Mouse (Mus musculus): ENCODE data around the gene Fam81b. TPM values are rescaled to one million over a fixed set of nuclear protein-coding genes. Genes with fewer than 3 reads are reported as not detected.
A peak's percentile ranks its signal among the peaks of the same experiment; 100 is the strongest.

Fam81b gene
- polyA plus RNA-seq, 1 experiment = 24.1 TPM

DNA sequence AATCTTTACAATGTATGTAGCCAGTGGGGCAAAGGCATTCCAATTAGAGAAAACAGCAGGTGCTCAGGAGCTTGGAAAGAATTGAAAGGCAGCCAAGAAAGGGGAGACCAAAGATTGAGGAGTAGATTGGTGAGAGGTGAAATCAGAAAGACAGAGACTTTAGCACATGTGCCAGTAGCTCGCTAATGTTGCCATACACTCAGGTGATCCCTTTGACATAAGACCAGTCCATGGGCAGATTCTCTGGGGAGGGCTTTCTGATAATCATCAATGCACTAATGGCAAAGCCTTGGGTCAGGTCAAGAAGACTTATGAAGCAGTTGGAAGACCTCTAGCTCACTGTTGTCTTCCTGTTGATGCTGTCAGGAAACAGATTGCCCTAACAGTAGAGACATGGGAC lies 671 bp downstream of the Fam81b start:
- TF ChIP-seq CTCF (IDR thresholded peaks at IDR 0.05; ENCODE audit: control insufficient read depth, insufficient read depth, insufficient replicate concordance, low read depth, low read length) = no peak
- TF ChIP-seq POLR2A (IDR thresholded peaks at IDR 0.05; ENCODE audit: control insufficient read depth, low read depth, low read length) = no peak
- no peaks in the 10 kb centered on the region for H3K27me3 ChIP-seq (ENCODE audit: control insufficient read depth, insufficient read depth, low read length)

DNA sequence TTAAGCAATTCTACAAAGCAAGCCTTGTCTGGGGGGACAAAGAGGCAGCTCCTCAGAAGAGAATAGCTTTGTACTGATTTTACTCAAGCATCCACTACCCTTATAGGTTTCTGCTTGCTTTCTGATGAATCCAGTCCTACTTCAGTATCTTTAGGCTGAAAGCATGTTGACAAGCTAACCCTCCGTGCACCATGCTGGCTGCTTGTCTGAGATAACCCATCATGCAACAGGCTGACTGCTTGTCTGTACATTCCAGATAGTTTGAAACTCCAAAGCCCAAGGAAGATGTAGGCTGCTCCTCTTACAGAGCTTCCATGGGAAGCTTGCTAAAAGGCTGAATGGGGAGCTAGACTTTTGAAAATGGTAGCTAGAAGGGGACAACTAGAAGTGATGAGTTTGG lies 1.7 kb downstream of the Fam81b start:
- TF ChIP-seq POLR2A (IDR thresholded peaks at IDR 0.05; ENCODE audit: control insufficient read depth, low read depth, low read length) (no peak), CTCF (IDR thresholded peaks at IDR 0.05; ENCODE audit: control insufficient read depth, insufficient read depth, insufficient replicate concordance, low read depth, low read length) (no peak)
- Histone ChIP-seq H3K36me3 (ENCODE audit: control insufficient read depth, insufficient read depth, low read length) (no peaks in the 10 kb centered on the region), H3K27me3 (ENCODE audit: control insufficient read depth, insufficient read depth, low read length) (no peaks in the 10 kb centered on the region), H3K27ac (ENCODE audit: control insufficient read depth, insufficient read depth, low read depth, low read length) (no peak overlapping the region), H3K4me1 (ENCODE audit: control insufficient read depth, insufficient read depth, low read length) (no peaks in the 10 kb centered on the region), H3K4me3 (ENCODE audit: control insufficient read depth, low read depth, low read length) (no peak overlapping the region)

More for the DNA sequence above, 671 bp downstream of the Fam81b start:
- Histone ChIP-seq H3K27ac (ENCODE audit: control insufficient read depth, insufficient read depth, low read depth, low read length) (no peak overlapping the region), H3K4me3 (ENCODE audit: control insufficient read depth, low read depth, low read length) (no peak overlapping the region), H3K36me3 (ENCODE audit: control insufficient read depth, insufficient read depth, low read length) (no peaks in the 10 kb centered on the region), H3K4me1 (ENCODE audit: control insufficient read depth, insufficient read depth, low read length) (no peaks in the 10 kb centered on the region)

DNA sequence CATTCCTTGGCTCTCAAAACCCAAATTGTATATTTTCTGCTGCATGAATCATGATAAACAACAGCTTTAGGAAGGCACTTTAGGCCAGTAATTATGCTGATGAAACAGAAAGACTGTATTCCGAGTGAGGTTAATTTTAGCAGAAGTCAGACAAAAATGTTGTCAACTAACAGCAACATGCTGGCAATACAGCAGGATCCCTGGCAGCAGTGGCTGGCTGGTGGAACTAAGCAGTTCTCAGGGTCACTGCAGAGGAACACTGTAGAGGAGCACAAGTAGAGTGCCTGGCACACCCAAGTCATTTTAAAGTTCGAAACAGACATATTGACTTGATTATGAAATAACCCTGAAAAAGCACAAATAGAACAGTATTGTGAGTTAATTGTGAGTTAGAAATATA lies 2.8 kb downstream of the Fam81b start:
- TF ChIP-seq POLR2A (IDR thresholded peaks at IDR 0.05; ENCODE audit: control insufficient read depth, low read depth, low read length) = no peak
- TF ChIP-seq CTCF (IDR thresholded peaks at IDR 0.05; ENCODE audit: control insufficient read depth, insufficient read depth, insufficient replicate concordance, low read depth, low read length) = no peak
- Histone ChIP-seq H3K4me1 (ENCODE audit: control insufficient read depth, insufficient read depth, low read length) (no peaks in the 10 kb centered on the region), H3K4me3 (ENCODE audit: control insufficient read depth, low read depth, low read length) (peak overlapping the region; percentile 35), H3K27ac (ENCODE audit: control insufficient read depth, insufficient read depth, low read depth, low read length) (no peak overlapping the region), H3K27me3 (ENCODE audit: control insufficient read depth, insufficient read depth, low read length) (no peaks in the 10 kb centered on the region), H3K36me3 (ENCODE audit: control insufficient read depth, insufficient read depth, low read length) (no peaks in the 10 kb centered on the region)

DNA sequence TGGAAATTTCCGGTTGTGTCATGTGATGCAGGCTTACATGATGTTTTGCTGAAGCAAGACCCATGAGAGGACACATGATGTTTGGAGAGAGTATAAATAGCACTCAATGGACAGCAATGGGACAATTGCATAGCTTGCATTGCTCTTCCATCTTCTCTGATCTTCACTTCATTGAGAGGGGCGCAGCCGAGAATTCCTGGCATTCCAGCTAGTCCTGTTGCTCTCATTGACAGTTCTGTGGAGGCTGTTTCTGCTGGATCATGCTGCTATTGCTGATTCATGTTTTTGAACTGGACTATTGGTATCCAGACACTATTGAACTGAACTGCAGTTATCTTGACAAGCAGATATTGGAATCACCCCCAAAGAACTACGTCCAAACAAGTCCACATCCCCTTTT lies 12.8 kb downstream of the Fam81b start:
- no peaks in the 10 kb centered on the region for H3K27me3 ChIP-seq (ENCODE audit: control insufficient read depth, insufficient read depth, low read length)
- H3K27ac ChIP-seq (ENCODE audit: control insufficient read depth, insufficient read depth, low read depth, low read length) = no peak overlapping the region
- no peak overlapping the region for H3K4me3 ChIP-seq (ENCODE audit: control insufficient read depth, low read depth, low read length)
- TF ChIP-seq CTCF (IDR thresholded peaks at IDR 0.05; ENCODE audit: control insufficient read depth, insufficient read depth, insufficient replicate concordance, low read depth, low read length) = no peak
- TF ChIP-seq POLR2A (IDR thresholded peaks at IDR 0.05; ENCODE audit: control insufficient read depth, low read depth, low read length) = no peak
- no peaks in the 10 kb centered on the region for H3K36me3 ChIP-seq (ENCODE audit: control insufficient read depth, insufficient read depth, low read length)
- H3K4me1 ChIP-seq (ENCODE audit: control insufficient read depth, insufficient read depth, low read length) = no peaks in the 10 kb centered on the region

DNA sequence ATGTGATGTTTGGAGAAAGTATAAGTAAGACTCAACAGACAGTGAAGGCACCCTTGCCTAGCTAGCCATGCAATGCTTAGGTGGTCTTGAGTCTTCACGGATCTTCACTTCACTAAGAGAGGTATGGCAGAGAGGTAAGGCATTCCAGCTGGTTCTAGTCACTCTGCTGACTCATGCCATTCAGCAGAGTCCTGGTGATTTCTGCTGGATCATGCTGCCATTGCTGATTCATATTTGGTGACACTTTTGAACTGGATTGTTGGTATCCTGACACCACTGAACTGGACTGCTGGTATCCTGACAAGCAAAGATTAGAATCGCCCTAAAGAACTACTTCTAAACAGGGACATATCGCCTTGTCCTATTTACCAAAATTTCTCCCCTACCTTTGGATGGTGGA lies 20.3 kb downstream of the Fam81b start:
- no peak for TF ChIP-seq POLR2A (IDR thresholded peaks at IDR 0.05; ENCODE audit: control insufficient read depth, low read depth, low read length)
- TF ChIP-seq CTCF (IDR thresholded peaks at IDR 0.05; ENCODE audit: control insufficient read depth, insufficient read depth, insufficient replicate concordance, low read depth, low read length) = no peak

DNA sequence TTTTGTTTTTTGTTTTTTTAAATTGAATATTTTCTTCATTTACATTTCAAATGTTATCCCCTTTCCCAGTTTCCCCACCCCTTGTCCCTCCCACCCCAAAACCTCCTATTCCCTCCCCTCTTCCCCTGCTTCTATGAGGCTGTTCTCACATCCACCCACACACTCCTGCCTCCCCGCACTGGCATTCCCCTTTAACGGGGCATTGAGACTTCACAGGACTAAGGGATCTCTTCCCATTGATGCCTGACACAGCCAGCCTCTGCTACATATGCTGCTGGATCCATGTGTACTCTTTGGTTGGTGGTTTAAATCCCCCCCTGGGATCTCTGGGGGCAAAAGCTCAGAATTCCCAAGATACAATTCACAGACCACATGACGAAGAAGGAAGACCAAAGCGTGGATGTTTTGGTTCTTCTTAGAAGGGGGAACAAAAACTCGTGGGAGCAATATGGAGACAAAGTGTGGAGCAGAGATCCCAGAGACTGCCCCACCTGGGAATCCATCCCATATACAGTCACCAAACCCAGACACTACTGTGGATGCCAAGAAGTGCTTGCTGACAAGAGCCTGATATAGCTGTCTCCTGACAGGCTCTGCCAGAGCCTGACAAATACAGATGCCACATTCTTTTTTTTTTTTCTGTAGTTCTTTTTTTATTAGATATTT lies 40.4 kb downstream of the Fam81b start:
- no peak overlapping the region for H3K27ac ChIP-seq (ENCODE audit: control insufficient read depth, insufficient read depth, low read depth, low read length)
- no peaks in the 10 kb centered on the region for H3K4me1 ChIP-seq (ENCODE audit: control insufficient read depth, insufficient read depth, low read length)
- H3K36me3 ChIP-seq (ENCODE audit: control insufficient read depth, insufficient read depth, low read length) = no peaks in the 10 kb centered on the region
- TF ChIP-seq POLR2A (IDR thresholded peaks at IDR 0.05; ENCODE audit: control insufficient read depth, low read depth, low read length) (no peak), CTCF (IDR thresholded peaks at IDR 0.05; ENCODE audit: control insufficient read depth, insufficient read depth, insufficient replicate concordance, low read depth, low read length) (no peak)
- no peaks in the 10 kb centered on the region for H3K27me3 ChIP-seq (ENCODE audit: control insufficient read depth, insufficient read depth, low read length)
- no peak overlapping the region for H3K4me3 ChIP-seq (ENCODE audit: control insufficient read depth, low read depth, low read length)

More for the DNA sequence above, 20.3 kb downstream of the Fam81b start:
- Histone ChIP-seq H3K4me1 (ENCODE audit: control insufficient read depth, insufficient read depth, low read length) (no peaks in the 10 kb centered on the region), H3K4me3 (ENCODE audit: control insufficient read depth, low read depth, low read length) (no peak overlapping the region), H3K27me3 (ENCODE audit: control insufficient read depth, insufficient read depth, low read length) (no peaks in the 10 kb centered on the region), H3K36me3 (ENCODE audit: control insufficient read depth, insufficient read depth, low read length) (no peaks in the 10 kb centered on the region), H3K27ac (ENCODE audit: control insufficient read depth, insufficient read depth, low read depth, low read length) (no peak overlapping the region)

DNA sequence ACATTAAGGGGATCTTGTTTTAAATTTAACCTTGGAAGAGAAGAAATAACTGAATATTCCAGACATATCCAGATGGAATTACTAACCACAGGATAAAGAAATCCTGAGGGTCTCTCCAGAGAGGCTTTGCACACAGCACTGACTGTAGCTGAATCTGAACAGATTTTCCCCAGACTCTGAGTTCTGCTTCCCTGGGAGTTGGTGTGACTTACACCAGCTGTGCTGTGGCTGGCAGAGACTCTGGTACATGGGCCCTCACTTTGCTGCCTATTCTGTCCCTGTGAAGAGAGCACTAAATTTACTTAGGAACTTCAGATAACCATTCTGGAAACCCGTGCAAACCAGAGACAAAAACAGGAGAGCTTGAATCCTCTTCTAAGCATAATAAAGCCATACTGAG lies 46.1 kb downstream of the Fam81b start:
- TF ChIP-seq CTCF (IDR thresholded peaks at IDR 0.05; ENCODE audit: control insufficient read depth, insufficient read depth, insufficient replicate concordance, low read depth, low read length) (no peak), POLR2A (IDR thresholded peaks at IDR 0.05; ENCODE audit: control insufficient read depth, low read depth, low read length) (no peak)
- Histone ChIP-seq H3K4me1 (ENCODE audit: control insufficient read depth, insufficient read depth, low read length) (no peaks in the 10 kb centered on the region), H3K27me3 (ENCODE audit: control insufficient read depth, insufficient read depth, low read length) (no peaks in the 10 kb centered on the region), H3K27ac (ENCODE audit: control insufficient read depth, insufficient read depth, low read depth, low read length) (no peak overlapping the region), H3K4me3 (ENCODE audit: control insufficient read depth, low read depth, low read length) (no peak overlapping the region), H3K36me3 (ENCODE audit: control insufficient read depth, insufficient read depth, low read length) (no peaks in the 10 kb centered on the region)
